Mouse (Mus musculus): ENCODE data around the gene Olfml3. TPM values are rescaled to one million over a fixed set of nuclear protein-coding genes. Genes with fewer than 3 reads are reported as not detected.

The Olfml3 gene
- polyA plus RNA-seq, 1 experiment from 2014 or later, result 4.8 TPM

GRCm38 (mm10) chr3:103734696-103735519, 2.9 kb downstream of the Olfml3 start:
- Histone ChIP-seq H3K27ac (replicated peaks; ENCODE audit: low read depth, low read length) (peak overlapping the region; percentile 60; the same call in 1 of the 2 replicates), H3K4me1 (ENCODE audit: control insufficient read depth, insufficient read depth, low read length) (peaks cover 35% of the 10 kb centered on the region), H3K4me2 (ENCODE audit: low read length) (peak overlapping the region; percentile 49; the same call in 1 of the 2 replicates), H3K4me3 (replicated peaks; ENCODE audit: low read depth, low read length) (no peak overlapping the region), H3K27me3 (ENCODE audit: control insufficient read depth, insufficient read depth, low read length) (no peaks in the 10 kb centered on the region), H3K9me3 (ENCODE audit: control insufficient read depth, low read length) (no peaks in the 10 kb centered on the region), H3K36me3 (ENCODE audit: control insufficient read depth, insufficient read depth, low read length) (no peaks in the 10 kb centered on the region), H3K9ac (replicated peaks; ENCODE audit: low read length) (no peak overlapping the region; the same call in 1 of the 2 replicates)
- WGBS, result 8% methylated on average over 11 of the region's 11 CpGs
- no peak for ATAC-seq (ENCODE audit: low FRiP score, low TSS enrichment)
- peak; percentile 44 for DNase-seq

GRCm38 (mm10) chr3:103733799-103734695, 3.8 kb downstream of the Olfml3 start:
- Histone ChIP-seq H3K9me3 (ENCODE audit: control insufficient read depth, low read length) (no peaks in the 10 kb centered on the region), H3K4me3 (replicated peaks; ENCODE audit: low read depth, low read length) (0 out of 2 replicates have a peak overlapping the region, but pooled peaks have one; percentile 7), H3K9ac (replicated peaks; ENCODE audit: low read length) (peak overlapping the region; percentile 52), H3K4me2 (ENCODE audit: low read length) (peak overlapping the region; percentile 49), H3K27me3 (ENCODE audit: control insufficient read depth, insufficient read depth, low read length) (no peaks in the 10 kb centered on the region), H3K4me1 (ENCODE audit: control insufficient read depth, insufficient read depth, low read length) (peaks cover 35% of the 10 kb centered on the region), H3K36me3 (ENCODE audit: control insufficient read depth, insufficient read depth, low read length) (no peaks in the 10 kb centered on the region), H3K27ac (replicated peaks; ENCODE audit: low read depth, low read length) (peak overlapping the region; percentile 60)
- WGBS, result 4% methylated on average over 19 of the region's 19 CpGs
- peak; percentile 76 for ATAC-seq (ENCODE audit: low FRiP score, low TSS enrichment)
- DNase-seq, result peak; percentile 78

- H3K9ac ChIP-seq (replicated peaks; ENCODE audit: low read length), result no peak overlapping the region
- DNase-seq (no peak), ATAC-seq (ENCODE audit: low FRiP score, low TSS enrichment) (no peak)
- no peaks in the 10 kb centered on the region for H3K9me3 ChIP-seq (ENCODE audit: control insufficient read depth, low read length)
- H3K36me3 ChIP-seq (ENCODE audit: control insufficient read depth, insufficient read depth, low read length), result no peaks in the 10 kb centered on the region
- no peak overlapping the region for H3K27ac ChIP-seq (replicated peaks; ENCODE audit: low read depth, low read length)
- H3K4me2 ChIP-seq (ENCODE audit: low read length), result no peak overlapping the region
- 20% methylated on average over 2 of the region's 2 CpGs for WGBS
- H3K27me3 ChIP-seq (ENCODE audit: control insufficient read depth, insufficient read depth, low read length), result no peaks in the 10 kb centered on the region
- H3K4me3 ChIP-seq (replicated peaks; ENCODE audit: low read depth, low read length), result no peak overlapping the region
- H3K4me1 ChIP-seq (ENCODE audit: control insufficient read depth, insufficient read depth, low read length), result peaks cover 34% of the 10 kb centered on the region
Observed at GRCm38 (mm10) chr3:103733176-103733575, 4.6 kb downstream of the Olfml3 start.

GRCm38 (mm10) chr3:103732116-103732515, 5.7 kb downstream of the Olfml3 start:
- WGBS, result 86% methylated on average over 3 of the region's 3 CpGs
- Histone ChIP-seq H3K27me3 (ENCODE audit: control insufficient read depth, insufficient read depth, low read length) (no peaks in the 10 kb centered on the region), H3K27ac (replicated peaks; ENCODE audit: low read depth, low read length) (no peak overlapping the region), H3K4me3 (replicated peaks; ENCODE audit: low read depth, low read length) (no peak overlapping the region), H3K4me2 (ENCODE audit: low read length) (no peak overlapping the region), H3K4me1 (ENCODE audit: control insufficient read depth, insufficient read depth, low read length) (peaks cover 24% of the 10 kb centered on the region), H3K9ac (replicated peaks; ENCODE audit: low read length) (no peak overlapping the region), H3K9me3 (ENCODE audit: control insufficient read depth, low read length) (no peaks in the 10 kb centered on the region), H3K36me3 (ENCODE audit: control insufficient read depth, insufficient read depth, low read length) (no peaks in the 10 kb centered on the region)
- DNase-seq (no peak), ATAC-seq (ENCODE audit: low FRiP score, low TSS enrichment) (no peak)

- Histone ChIP-seq H3K27ac (replicated peaks; ENCODE audit: low read depth, low read length) (no peak overlapping the region), H3K36me3 (ENCODE audit: control insufficient read depth, insufficient read depth, low read length) (no peaks in the 10 kb centered on the region), H3K9me3 (ENCODE audit: control insufficient read depth, low read length) (no peaks in the 10 kb centered on the region), H3K9ac (replicated peaks; ENCODE audit: low read length) (no peak overlapping the region), H3K27me3 (ENCODE audit: control insufficient read depth, insufficient read depth, low read length) (no peaks in the 10 kb centered on the region), H3K4me1 (ENCODE audit: control insufficient read depth, insufficient read depth, low read length) (peaks cover 18% of the 10 kb centered on the region), H3K4me3 (replicated peaks; ENCODE audit: low read depth, low read length) (no peak overlapping the region), H3K4me2 (ENCODE audit: low read length) (no peak overlapping the region)
- ATAC-seq (ENCODE audit: low FRiP score, low TSS enrichment) (no peak), DNase-seq (no peak)
- 91% methylated on average over 9 of the region's 9 CpGs for WGBS
Observed at GRCm38 (mm10) chr3:103729850-103730249, 8.0 kb downstream of the Olfml3 start.

- no peaks in the 10 kb centered on the region for H3K9me3 ChIP-seq (ENCODE audit: control insufficient read depth, low read length)
- ATAC-seq (ENCODE audit: low FRiP score, low TSS enrichment) (no peak), DNase-seq (no peak)
- WGBS, result 67% methylated on average over 2 of the region's 2 CpGs
- no peaks in the 10 kb centered on the region for H3K4me1 ChIP-seq (ENCODE audit: control insufficient read depth, insufficient read depth, low read length)
- H3K4me2 ChIP-seq (ENCODE audit: low read length), result no peak overlapping the region
- H3K27ac ChIP-seq (replicated peaks; ENCODE audit: low read depth, low read length), result no peak overlapping the region
- no peaks in the 10 kb centered on the region for H3K36me3 ChIP-seq (ENCODE audit: control insufficient read depth, insufficient read depth, low read length)
- H3K27me3 ChIP-seq (ENCODE audit: control insufficient read depth, insufficient read depth, low read length), result no peaks in the 10 kb centered on the region
- no peak overlapping the region for H3K4me3 ChIP-seq (replicated peaks; ENCODE audit: low read depth, low read length)
- no peak overlapping the region for H3K9ac ChIP-seq (replicated peaks; ENCODE audit: low read length)
Observed at GRCm38 (mm10) chr3:103727813-103728326, 9.9 kb downstream of the Olfml3 start.

- Histone ChIP-seq H3K36me3 (ENCODE audit: control insufficient read depth, insufficient read depth, low read length) (no peaks in the 10 kb centered on the region), H3K27me3 (ENCODE audit: control insufficient read depth, insufficient read depth, low read length) (no peaks in the 10 kb centered on the region), H3K4me2 (ENCODE audit: low read length) (no peak overlapping the region), H3K4me1 (ENCODE audit: control insufficient read depth, insufficient read depth, low read length) (no peaks in the 10 kb centered on the region), H3K4me3 (replicated peaks; ENCODE audit: low read depth, low read length) (no peak overlapping the region), H3K9me3 (ENCODE audit: control insufficient read depth, low read length) (no peaks in the 10 kb centered on the region), H3K9ac (replicated peaks; ENCODE audit: low read length) (no peak overlapping the region), H3K27ac (replicated peaks; ENCODE audit: low read depth, low read length) (no peak overlapping the region)
- 56% methylated on average over 3 of the region's 3 CpGs for WGBS
- DNase-seq, result peak; percentile 11
- no peak for ATAC-seq (ENCODE audit: low FRiP score, low TSS enrichment)
Observed at GRCm38 (mm10) chr3:103726642-103727041, 11.2 kb downstream of the Olfml3 start.

- Histone ChIP-seq H3K27ac (replicated peaks; ENCODE audit: low read depth, low read length) (no peak overlapping the region), H3K4me1 (ENCODE audit: control insufficient read depth, insufficient read depth, low read length) (no peaks in the 10 kb centered on the region), H3K36me3 (ENCODE audit: control insufficient read depth, insufficient read depth, low read length) (no peaks in the 10 kb centered on the region), H3K27me3 (ENCODE audit: control insufficient read depth, insufficient read depth, low read length) (no peaks in the 10 kb centered on the region), H3K4me3 (replicated peaks; ENCODE audit: low read depth, low read length) (no peak overlapping the region), H3K9me3 (ENCODE audit: control insufficient read depth, low read length) (no peaks in the 10 kb centered on the region), H3K4me2 (ENCODE audit: low read length) (no peak overlapping the region), H3K9ac (replicated peaks; ENCODE audit: low read length) (no peak overlapping the region)
- peak; percentile 14 for DNase-seq
- 65% methylated on average over 3 of the region's 3 CpGs for WGBS
- no peak for ATAC-seq (ENCODE audit: low FRiP score, low TSS enrichment)
Observed at GRCm38 (mm10) chr3:103724137-103724536, 13.7 kb downstream of the Olfml3 start.

Data from midbrain, embryonic 14.5 days (tissue).